Mouse (Mus musculus) cerebellum, adult 2 months (tissue): Measurements from ENCODE around the gene Smad3. TPM values are rescaled to one million over a fixed set of nuclear protein-coding genes. Genes with fewer than 3 reads are reported as not detected.

ENCODE experiments used
- DNase-seq, 2 experiments: peaks; one replicate each; pipeline ENCODE4 v3.0.0; 2021
- H3K27ac ChIP-seq: fragments of 200-500 bp; 2 replicates; pipeline ENCODE4 v1.5.1; 2012; ENCODE audit warnings: low read length, control low read depth, inconsistent platforms; ENCODE audit not compliant: insufficient read depth
- H3K27me3 ChIP-seq: fragments of 200-500 bp; 2 replicates; pipeline ENCODE4 v1.6.1; 2012; ENCODE audit warnings: inconsistent platforms, mild to moderate bottlenecking, low read length, moderate library complexity; ENCODE audit not compliant: control insufficient read depth, insufficient read depth
- H3K4me1 ChIP-seq: fragments of 200-500 bp; 2 replicates; pipeline ENCODE4 v1.6.1; 2011; ENCODE audit warnings: low read length; ENCODE audit not compliant: control insufficient read depth, insufficient read depth
- H3K4me3 ChIP-seq: fragments of 200-500 bp; replicated peaks from 2 replicates; pipeline ENCODE3; 2011; ENCODE audit warnings: mild to moderate bottlenecking, low read depth, low read length, control low read depth; ENCODE audit not compliant: insufficient read depth
- CTCF ChIP-seq: fragments of 200-500 bp; IDR thresholded peaks from 2 replicates; pipeline ENCODE4 v1.5.1; 2011; ENCODE audit warnings: low read depth, mild to moderate bottlenecking, control low read depth, low read length, moderate library complexity, borderline replicate concordance; ENCODE audit not compliant: insufficient read depth
- POLR2A ChIP-seq: fragments of 200-500 bp; IDR thresholded peaks from 2 replicates; pipeline ENCODE4 v1.6.1; 2011; ENCODE audit warnings: low read length, control low read depth, borderline replicate concordance; ENCODE audit not compliant: insufficient read depth
- WGBS: fragments of 180-500 bp; shearing (Covaris S2); methylation state at CpG from one replicate; pipeline ENCODE4 v1.1.7; 2018; 5-methylcytosine and 5-hydroxymethylcytosine counted together
- polyA plus RNA-seq: library from polyadenylated mRNA; depleted of rRNA; stranded (reverse); fragments of >200 nt; gene quantifications from 2 replicates; pipeline ENCODE4 v1.2.3, GENCODE M21; 2012

The Smad3 gene
- polyA plus RNA-seq, 1 experiment, result 19.9 TPM

DNA sequence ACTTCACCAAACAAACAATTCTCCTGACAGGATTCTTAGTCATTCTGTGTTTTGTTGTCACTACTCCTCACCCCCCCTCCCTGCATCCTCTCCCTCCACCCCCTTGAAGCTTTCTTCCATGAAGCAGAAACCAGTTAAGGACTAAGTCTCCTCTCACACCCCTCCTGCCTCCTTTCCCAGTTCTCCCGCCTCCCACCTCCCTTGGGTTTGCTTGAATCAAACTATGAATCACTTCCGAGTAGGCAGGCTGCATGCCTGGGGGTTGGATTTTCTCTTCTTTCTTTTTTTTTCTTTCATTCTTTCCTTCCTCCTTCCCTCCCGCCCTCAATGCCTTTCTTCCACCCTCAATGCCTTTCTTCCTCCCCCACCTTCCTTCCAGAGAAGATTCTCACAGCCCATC, 80.2 kb downstream of the Smad3 start:
- H3K4me1 ChIP-seq, result no peaks in the 10 kb centered on the region
- H3K27ac ChIP-seq, result no peak overlapping the region
- no peak for DNase-seq
- 70% methylated on average over 3 of the region's 3 CpGs for WGBS
- TF ChIP-seq POLR2A, result no peak
- no peak for TF ChIP-seq CTCF
- no peaks in the 10 kb centered on the region for H3K27me3 ChIP-seq
- H3K4me3 ChIP-seq, result no peak overlapping the region

DNA sequence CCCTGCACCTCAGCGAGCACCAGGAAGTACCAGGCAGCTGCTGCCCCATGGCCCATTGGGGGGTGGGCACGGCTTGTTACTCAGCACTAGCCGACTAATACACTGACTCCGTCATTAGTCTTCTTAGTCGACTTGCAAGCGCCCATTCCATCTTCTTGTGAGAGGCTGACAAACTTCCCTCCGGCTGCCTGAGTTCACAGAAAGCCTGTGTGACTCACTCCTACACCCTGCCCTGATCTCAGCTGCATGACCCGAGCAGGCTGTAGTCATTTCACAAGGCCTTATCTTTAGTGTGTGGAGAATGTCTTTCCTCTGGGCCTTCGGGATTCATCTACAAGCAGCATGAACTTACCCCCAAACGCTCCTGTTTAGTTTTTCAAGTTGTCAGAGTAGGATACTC, 83.2 kb downstream of the Smad3 start:
- 87% methylated on average over 10 of the region's 10 CpGs for WGBS
- no peaks in the 10 kb centered on the region for H3K27me3 ChIP-seq
- TF ChIP-seq CTCF (no peak), POLR2A (no peak)
- no peak overlapping the region for H3K4me3 ChIP-seq
- no peak overlapping the region for H3K27ac ChIP-seq
- no peak for DNase-seq
- no peaks in the 10 kb centered on the region for H3K4me1 ChIP-seq

- H3K27ac ChIP-seq, result no peak overlapping the region
- 82% methylated on average over 3 of the region's 3 CpGs for WGBS
- H3K4me1 ChIP-seq, result no peaks in the 10 kb centered on the region
- no peak for TF ChIP-seq POLR2A
- no peaks in the 10 kb centered on the region for H3K27me3 ChIP-seq
- H3K4me3 ChIP-seq, result no peak overlapping the region
- no peak for DNase-seq
Observed at GRCm38 (mm10) chr9:63673494-63673805, 84.3 kb downstream of the Smad3 start.

GRCm38 (mm10) chr9:63672797-63673493, 84.8 kb downstream of the Smad3 start:
- no peaks in the 10 kb centered on the region for H3K4me1 ChIP-seq
- no peak for DNase-seq
- H3K27ac ChIP-seq, result no peak overlapping the region
- H3K27me3 ChIP-seq, result no peaks in the 10 kb centered on the region
- H3K4me3 ChIP-seq, result no peak overlapping the region
- TF ChIP-seq CTCF, result no peak
- no peak for TF ChIP-seq POLR2A
- WGBS, result 65% methylated on average over 8 of the region's 8 CpGs

GRCm38 (mm10) chr9:63669816-63670215, 88.0 kb downstream of the Smad3 start:
- DNase-seq, result no peak
- WGBS, result 98% methylated on average over 7 of the region's 7 CpGs
- no peaks in the 10 kb centered on the region for H3K27me3 ChIP-seq
- H3K27ac ChIP-seq, result no peak overlapping the region
- TF ChIP-seq CTCF (no peak), POLR2A (no peak)
- H3K4me1 ChIP-seq, result peaks cover 13% of the 10 kb centered on the region
- no peak overlapping the region for H3K4me3 ChIP-seq

- no peak for DNase-seq
- no peak overlapping the region for H3K27ac ChIP-seq
- no peaks in the 10 kb centered on the region for H3K27me3 ChIP-seq
- WGBS, result 97% methylated on average over 1 of the region's 1 CpGs
- H3K4me1 ChIP-seq, result peaks cover 13% of the 10 kb centered on the region
- no peak overlapping the region for H3K4me3 ChIP-seq
- TF ChIP-seq POLR2A, result no peak
Observed at GRCm38 (mm10) chr9:63668621-63669020, 89.2 kb downstream of the Smad3 start.

DNA sequence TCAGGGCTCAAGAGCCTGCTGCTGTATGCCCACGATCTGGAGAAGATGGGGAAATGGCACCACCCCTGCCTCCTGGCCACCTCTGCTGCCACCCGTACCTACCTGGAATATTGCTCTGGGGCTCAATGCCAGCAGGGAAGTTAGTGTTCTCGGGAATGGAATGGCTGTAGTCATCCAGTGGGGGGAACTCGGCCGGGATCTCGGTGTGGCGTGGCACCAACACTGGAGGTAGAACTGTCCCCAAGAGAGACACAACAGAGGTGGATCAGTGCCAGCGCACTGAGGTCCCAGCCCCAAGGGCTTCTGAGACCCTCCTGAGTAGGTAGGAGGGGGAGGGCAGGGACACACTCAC, 90.4 kb downstream of the Smad3 start:
- H3K4me3 ChIP-seq, result no peak overlapping the region
- no peaks in the 10 kb centered on the region for H3K27me3 ChIP-seq
- no peak overlapping the region for H3K27ac ChIP-seq
- TF ChIP-seq POLR2A (no peak), CTCF (no peak)
- WGBS, result 43% methylated on average over 8 of the region's 8 CpGs
- no peak for DNase-seq
- H3K4me1 ChIP-seq, result peaks cover 13% of the 10 kb centered on the region

GRCm38 (mm10) chr9:63666612-63667372, 91.0 kb downstream of the Smad3 start:
- 33% methylated on average over 18 of the region's 18 CpGs for WGBS
- Histone ChIP-seq H3K4me1 (peaks cover 13% of the 10 kb centered on the region), H3K4me3 (no peak overlapping the region), H3K27ac (no peak overlapping the region), H3K27me3 (no peaks in the 10 kb centered on the region)
- TF ChIP-seq CTCF, result no peak
- DNase-seq, result no peak
